Mouse (Mus musculus) telencephalon, adult 2 months (tissue): Measurements from ENCODE around the gene Ndufaf2.

Source experiments
- DNase-seq: peaks from one replicate; pipeline ENCODE4 v3.0.0-alpha.2; 2011; ENCODE audit warnings: low read depth, low spot score

The Ndufaf2 gene

DNA sequence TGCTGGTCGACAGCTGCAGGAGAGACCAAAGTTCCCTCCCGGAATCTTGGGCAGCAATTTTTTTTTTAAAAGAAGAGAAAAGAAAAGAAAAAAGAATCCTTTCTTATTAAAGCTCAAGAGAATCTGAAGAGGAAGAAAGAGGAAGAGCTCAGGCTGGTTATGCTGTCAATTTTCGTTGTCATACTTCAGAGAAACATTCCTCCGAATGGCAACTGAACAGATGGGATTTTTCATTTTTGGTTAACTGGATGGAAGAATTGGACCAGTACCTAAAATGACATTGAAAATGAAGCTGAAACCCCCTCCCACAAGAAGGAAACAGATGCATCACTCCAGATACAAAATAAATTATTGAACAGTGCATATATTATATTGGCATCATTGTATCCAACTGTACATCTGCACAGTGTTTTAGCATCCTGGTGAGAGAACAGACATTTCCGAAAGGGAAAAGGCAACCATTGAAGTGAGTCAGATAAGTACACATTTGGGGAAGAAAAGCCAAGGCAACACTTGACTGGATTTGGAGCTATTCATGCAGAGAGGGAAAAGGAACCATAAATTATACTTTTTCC lies 19.9 kb downstream of the Ndufaf2 start:
- DNase-seq, result no peak

DNA sequence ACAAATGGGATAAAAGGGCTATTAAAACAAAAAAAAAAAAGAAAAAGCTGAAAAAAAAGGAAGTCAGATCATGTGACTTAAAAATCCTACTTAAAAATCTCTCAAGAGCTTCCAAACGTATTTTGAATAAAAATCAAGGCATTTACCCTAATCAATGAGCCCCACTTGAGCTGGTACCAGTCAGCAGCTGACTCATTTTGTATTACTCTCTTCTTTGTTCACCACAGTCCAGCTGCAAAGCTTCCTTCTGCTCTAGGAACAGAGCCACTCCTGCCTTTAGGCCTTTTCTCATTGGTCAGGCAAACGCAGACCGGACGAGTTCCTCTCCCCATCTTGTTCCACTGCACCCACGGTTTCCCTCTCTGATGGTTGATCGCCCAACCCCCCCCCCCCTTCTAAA lies 22.8 kb downstream of the Ndufaf2 start:
- no peak for DNase-seq

DNA sequence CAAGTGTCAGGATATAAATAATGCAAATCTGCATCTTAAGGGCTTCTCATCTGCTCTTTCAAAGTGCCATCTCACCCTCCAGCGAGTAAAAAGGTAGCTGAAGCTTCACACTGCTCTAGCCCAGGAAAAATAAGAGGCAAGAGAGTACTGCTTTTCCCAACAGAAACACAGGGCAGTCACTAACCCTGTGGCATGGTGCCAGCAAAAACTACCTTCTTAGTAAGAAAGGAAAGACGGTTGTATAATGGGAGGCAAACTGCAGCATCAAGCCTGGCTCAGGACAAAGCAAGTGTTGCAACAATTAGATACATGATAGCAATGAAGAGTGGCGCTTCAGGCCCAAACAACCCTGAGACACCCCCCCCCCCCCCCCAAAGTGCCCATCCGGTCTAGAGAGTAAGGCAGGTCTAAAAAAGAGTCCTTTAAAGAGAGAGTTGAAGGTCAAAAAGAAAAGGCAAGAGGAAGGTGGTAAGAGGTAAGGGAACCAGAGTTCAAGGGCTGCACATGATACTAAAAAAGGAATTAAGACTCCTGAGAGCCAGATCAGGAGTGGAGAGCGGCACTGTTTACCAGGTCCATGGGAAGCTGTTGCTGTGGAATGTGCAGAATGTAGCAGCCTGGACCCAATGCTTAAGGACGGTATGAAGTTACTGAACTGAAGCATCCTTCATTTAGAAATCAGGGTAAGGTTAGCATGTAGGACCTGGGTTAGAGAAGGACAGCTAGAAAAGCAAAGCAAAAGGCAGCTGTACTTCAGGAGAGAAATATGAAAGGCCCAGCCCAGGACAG lies 26.2 kb downstream of the Ndufaf2 start:
- DNase-seq, result no peak

DNA sequence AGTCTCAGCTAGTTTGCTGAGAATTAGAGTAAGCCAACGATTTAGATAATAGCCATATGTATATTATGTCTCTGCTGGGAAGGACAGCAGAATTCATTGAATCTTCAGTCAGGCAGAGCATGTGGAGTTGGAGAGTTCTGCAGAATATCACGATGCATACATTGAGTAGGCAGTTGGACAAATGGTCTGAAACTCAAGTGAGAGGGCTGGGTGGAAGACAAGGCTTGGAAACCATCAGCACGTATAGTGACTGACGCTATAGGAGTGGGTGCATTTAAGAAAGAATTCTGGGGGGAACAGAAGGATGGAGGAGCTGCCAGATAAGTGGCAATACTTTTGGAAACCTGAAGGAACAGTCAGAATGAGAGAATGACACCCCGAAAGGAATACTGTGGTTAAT lies 27.7 kb downstream of the Ndufaf2 start:
- peak; percentile 70 for DNase-seq

DNA sequence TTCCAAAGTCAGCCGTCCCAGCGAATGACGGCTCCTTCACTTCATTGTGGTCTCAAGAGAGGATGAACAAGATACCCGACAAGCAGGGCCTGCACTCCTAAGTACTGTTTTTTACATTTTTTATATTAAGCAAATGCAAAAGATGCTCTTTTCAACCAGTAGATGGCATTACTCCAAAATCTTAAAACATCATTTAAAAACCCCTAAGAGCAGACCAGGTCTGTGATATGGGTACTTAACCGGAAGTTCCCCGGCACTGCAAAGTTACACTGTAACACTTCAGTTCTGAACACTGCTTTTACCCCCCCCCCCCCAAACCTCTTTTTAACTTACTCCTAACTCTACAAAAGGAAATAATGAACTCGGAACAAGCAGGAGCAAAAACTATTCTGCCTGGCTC lies 29.4 kb downstream of the Ndufaf2 start:
- DNase-seq, result no peak

DNA sequence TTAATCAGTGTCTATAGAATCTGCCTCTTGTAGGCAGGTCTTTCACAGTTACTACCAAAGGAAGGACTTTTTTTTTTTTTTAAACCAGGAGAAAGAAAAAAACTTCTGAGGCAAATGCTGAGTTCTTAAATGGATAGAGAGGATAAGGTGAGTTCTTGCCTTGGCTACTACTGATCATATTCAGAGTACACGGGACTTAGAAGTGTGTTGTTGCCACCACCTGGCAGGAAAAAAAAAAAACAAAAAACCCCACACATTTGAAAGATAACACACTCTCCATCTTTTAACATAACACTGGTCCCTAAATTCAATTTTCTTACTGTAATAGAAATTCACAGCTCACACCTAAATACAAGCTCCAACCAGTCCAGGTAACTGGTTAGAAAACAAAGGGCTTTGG lies 30.5 kb downstream of the Ndufaf2 start:
- DNase-seq, result no peak

DNA sequence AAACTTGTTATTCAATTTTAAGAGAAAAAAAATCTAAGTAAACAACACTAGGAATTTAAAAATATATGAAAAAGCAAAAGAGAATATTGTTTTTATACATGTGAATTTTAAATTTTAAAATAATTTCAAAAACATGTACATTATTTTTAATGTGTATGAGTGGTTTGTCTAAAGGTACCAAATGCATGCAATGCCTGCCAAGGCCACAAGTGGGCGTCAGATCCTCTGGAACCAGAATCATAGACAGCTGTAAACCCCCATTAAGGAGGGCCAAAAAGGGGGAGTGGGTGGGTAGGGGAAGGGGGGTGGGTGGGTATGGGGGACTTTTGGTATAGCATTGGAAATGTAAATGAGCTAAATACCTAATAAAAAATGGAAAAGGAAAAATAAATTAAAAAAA lies 31.3 kb downstream of the Ndufaf2 start:
- no peak for DNase-seq

DNA sequence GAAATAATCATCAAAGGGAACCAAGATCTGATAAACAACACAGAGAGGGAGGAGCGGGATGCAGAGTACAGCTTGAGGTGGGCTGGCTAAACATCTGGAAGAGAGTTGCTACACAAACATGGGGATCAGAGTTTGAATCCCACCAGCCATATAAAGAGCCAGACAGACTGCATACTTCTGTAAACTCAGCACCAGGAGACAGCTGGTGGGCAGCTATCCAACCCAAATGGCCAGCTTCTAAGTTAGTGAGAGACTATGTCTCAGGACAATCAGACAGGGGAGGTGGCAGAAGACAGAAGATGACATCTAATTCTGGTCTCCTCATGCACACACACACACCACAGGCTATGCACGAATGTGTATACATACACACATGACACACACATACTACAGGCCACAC lies 32.2 kb downstream of the Ndufaf2 start:
- no peak for DNase-seq

DNA sequence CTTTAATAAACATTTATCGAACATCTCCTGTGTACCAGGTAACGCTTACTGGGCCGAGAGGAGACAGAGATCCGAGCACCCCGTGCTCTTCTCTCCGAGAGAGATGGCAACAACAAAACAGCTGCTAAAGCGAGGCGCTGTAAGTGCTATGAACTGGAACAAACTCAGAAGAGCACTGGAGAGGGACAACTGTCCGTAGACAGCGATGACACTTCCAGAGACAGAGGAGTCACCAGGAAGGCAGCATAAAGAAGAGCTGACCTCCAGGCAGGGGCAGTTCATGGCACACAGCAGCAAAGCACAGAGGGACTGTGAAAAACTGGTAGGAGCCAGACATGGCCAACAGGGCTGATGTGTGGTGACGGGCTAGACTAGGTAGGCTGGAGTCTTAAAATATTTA lies 34.3 kb downstream of the Ndufaf2 start:
- DNase-seq, result no peak

DNA sequence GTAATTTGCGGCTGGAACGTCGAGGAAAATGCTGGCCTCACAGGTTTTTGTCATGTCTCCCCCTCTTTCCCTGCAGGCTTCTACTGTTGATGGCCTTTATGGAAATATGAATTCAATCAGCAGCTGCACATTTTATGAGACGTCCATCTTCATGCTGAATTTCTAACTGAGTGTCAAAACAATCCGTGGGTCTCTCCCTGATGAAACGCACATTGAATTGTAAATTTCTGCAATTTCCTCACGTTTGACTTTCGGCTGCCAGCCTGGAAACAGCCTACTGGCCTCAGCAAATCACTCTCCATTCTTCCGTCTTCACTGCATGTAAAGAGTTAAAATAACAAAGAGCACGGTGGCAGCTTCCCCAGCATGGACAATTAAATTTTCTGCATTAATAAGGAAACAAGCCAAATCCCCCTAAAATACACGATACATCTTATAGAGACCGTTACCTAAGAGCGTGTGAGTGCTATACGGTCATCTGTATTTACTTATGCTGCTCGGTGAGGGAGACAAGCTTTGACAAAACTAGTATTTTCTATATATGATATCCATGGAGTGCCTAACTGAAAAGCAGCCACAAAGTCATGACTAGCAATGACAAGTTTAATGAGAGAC lies 35.2 kb downstream of the Ndufaf2 start:
- DNase-seq, result no peak

DNA sequence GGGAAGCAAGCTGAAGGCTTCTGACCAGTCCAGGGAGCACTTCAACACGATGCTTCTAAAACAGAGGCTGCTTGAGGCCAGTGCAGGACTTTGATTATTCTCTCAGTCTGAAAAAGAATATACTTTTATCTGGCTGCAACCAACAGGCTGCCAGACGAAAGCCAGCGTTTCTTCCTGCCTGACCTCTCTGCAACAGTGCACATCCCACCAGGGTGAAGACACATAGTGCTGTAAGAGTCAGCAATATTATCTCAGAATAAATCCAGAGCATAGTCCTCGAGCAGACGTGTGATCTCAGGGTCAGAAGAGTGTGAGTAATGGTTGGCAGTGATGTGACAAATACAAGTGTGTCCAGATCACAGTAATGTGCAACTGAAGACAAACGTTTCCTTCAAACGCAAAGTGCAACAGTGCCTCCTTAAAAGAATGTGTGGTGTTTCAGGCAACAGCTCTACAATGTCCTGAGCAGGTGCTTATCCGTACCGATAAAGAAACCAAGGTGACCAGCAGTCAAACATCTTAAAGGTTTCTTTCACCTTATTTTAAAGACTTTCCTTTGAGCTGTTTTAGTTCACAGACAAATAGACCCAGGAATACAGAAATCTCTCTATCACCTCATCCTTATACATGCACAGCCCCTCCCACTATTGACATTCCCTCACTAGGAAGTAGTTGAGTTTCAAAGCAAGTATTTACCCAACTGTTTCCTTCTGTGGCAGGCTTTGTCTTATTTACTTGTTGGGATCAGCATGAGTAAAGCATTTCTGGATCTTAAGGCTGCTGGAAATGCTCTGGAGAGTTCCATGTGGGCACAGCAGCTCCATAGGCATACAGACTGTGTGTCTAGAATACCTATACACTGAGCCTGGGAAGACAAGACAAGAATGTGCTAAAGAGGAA lies 38.8 kb downstream of the Ndufaf2 start:
- no peak for DNase-seq

DNA sequence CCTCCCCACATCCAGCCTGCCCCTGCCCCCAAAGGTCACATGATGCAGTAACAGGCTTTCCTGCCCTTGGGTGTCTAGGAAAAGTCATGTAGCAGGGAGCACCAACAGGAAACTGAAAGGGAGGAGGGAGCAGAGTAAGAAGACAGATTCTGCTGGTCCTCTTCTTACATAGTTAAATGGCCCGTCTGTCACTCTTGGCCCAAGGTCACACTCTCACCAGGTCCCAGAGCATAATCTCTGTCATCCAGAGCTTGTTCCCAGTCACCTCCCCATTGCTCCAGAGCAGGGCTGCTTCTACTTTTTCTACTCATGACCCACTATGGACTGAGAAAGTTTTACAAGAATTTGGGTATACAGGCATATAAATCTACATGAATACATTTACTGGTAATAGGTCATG lies 40.2 kb downstream of the Ndufaf2 start:
- no peak for DNase-seq

DNA sequence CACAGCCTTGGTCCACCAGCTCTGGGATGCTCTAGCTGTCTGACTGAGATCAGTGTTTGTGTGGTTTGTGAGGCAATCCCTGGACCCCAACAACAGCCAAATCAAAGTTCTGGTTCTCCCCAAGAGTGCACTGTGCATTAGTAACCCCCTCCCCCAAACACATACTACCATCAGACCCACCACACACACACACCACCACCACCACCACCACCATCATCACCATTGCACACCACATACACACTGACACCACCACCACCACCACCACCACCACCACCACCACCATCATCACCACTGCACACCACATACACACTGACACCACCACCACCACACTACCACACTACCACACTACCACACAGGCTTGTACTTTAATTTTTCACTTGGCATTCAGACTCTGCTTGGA lies 40.8 kb downstream of the Ndufaf2 start:
- no peak for DNase-seq

DNA sequence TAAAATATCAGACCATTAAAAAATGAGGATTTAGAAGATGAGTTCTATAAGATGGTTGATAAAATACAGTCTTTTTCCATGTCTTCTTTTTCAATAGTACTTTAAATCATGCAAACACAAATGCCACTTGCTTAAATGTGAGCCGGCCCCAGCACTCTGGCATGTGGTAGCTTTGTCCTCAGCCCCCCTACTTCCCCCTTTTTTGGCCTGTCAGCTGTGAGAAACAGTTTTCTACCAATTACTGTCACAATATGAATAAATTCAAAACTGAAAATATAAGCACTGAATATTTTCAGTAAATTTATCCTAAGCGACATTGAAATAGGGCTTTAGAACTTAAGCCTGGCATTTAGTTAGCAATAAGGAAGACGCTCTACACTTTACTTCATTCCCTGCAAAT lies 44.2 kb downstream of the Ndufaf2 start:
- DNase-seq, result no peak

DNA sequence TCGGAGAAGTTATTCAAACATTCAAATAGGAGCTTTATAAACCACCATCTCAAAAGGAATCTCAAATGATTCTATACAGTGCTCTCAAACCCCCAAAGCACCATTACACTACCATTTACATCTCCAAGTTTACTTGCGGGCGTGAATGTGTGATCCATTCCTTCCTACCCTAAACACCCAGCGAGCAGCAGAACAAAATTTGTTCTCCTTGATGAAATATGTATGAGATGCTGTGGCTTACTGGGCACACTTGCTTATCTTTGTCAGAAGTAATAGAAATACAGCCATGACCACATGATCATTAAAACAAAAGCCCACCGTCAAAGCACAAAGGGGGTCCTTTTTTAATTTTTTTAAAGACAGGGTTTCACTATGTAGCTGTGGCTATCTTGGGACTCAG lies 44.9 kb downstream of the Ndufaf2 start:
- no peak for DNase-seq

DNA sequence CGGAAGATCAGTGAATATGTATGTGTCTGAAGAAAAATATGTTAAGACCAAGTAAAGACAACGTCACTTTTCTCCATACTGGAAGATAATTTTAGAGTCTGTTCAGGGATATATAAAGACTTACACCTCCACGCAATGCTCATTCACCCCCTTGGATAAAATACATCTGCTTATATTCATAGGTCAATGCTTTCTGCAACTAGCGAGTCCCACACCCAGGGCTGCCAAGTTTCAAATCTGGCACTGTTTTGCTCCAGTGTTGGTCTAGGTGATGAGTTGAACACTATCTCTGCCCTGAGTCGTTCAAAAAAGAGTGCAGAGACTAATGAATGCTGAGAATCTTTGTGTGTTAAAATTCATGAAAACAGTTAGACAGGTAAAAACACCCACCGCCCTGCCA lies 47.5 kb downstream of the Ndufaf2 start:
- no peak for DNase-seq

DNA sequence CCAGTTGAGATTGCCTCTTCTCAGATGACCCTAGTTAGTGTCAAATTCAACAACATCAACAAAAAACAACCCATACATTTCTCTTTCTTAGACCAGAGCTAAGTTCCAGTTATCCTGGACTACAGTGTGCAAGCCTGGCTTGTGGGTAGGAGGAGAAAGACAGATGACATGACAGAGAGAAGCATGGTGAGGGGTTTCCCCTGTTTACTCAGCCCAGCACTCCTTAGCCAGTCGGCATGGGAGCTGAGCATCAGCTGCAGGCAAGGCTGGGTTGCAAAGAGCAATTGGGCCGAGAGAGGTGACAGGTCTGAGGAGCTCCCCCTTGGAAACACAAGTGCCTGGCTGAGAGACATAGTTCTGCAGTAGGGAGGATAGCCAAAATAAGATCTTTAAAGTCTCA lies 57.7 kb downstream of the Ndufaf2 start:
- DNase-seq, result no peak

DNA sequence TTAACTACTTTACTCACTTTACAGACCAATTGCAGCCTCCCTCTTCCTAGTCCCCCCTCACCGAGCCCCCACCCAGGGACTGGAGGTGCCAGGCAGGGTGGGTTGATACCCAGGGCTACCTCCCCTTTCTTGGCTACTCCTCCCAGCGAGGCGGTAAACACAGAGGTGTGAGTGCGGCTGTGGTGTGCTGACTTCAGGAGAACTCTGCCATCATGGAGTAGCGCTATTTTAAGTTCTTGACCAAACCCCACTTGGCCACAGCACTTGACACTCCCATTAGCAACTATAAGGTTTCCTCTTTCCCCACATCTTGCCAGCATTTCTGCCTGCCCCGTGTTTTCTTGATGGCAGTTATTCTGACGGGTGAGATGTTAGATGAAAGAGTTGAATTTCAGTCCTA lies 62.0 kb downstream of the Ndufaf2 start:
- DNase-seq, result no peak

DNA sequence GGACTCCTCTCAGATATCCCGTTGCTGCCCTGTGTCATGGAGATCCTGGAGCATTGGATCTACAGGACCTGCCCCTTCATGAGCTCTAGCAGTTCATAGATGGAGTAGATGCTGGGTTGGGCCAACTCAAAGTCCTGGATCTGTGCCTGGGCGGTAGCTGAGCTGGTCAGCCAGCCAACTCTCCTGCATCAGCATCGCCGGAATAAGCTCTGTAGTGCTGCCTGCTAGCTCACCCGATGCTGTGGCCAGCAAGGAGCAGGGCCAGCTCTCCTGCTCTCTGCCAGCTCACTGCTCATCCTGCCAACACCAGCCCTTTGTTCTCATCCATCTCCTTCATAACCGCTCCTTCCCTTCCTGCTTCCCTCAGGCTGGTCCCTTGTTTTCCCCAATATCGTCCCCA lies 62.8 kb downstream of the Ndufaf2 start:
- DNase-seq, result peak; percentile 29

DNA sequence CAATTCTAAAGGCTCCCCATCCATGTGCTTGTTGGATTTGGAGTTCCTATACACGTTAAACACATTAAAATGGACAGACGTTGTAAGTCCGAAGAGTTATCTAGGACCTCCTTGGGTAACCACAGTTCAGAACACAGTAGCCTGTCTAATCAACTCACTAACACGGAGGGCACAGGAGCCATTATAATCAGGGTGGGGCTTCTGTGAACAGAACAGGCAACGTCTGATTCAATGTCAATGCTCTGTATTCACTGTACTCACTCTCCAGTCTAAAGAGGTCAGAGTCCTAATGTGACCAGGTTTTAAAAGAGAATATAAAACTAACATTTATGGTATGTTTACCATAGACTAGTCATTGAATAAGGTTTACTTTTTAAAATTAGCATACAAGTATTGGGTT lies 63.7 kb downstream of the Ndufaf2 start:
- no peak for DNase-seq

DNA sequence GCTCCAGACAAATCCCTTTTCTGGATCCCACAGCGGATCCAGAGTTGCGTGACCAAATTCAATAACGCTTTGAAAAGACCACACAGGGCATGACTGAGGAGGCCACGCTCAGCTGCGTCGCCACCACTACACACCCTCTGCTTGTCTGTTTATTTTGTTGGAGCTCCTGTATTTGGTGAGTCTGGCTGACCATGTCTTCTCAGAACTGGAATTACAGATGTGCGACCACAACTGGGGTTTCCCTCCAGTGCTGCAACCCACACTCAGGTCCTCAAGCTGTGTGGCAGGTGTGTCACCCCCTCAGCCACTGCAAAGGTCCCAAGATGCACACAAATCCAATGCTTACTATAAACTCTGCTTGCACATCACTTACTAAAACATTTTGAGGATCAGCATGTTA lies 66.1 kb downstream of the Ndufaf2 start:
- no peak for DNase-seq

DNA sequence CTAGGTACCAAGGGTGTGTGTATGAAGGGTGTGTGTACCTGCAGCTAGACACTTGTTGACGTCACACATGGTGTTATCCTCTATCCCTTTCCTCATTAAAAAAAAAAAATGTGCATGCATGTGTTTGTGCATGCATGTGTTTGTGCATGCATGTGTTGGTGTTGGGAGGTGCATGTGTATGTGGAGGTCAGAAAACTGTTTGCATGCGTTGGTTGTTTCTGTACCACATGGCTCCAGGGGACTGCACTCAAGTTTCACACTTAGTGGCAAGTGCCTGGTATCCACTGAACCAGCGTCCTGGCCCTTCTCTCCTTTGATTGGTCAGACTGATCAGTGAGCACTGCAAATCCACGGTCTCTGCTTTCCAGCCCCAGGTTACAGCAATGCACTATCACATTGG lies 71.7 kb downstream of the Ndufaf2 start:
- DNase-seq, result no peak
